Mouse (Mus musculus) R1 (cell line): ENCODE data around the gene Dmpk.
A peak's percentile ranks its signal among the peaks of the same experiment; 100 is the strongest.

Experiments
- DNase-seq: peaks from one replicate; pipeline ENCODE4 v3.0.0-alpha.2; 2018; ENCODE audit warnings: low read depth, low spot score

The Dmpk gene

GRCm38 (mm10) chr7:19075723-19076585 lies 7.7 kb upstream of the Dmpk start, which contains the start of gene Dmwd:
Gene Dmwd (plus strand): TSS chr7:19076227.
- peak; percentile 99 for DNase-seq

- DNase-seq, result peak; percentile 52
Measured at GRCm38 (mm10) chr7:19076586-19076991, 7.1 kb upstream of the Dmpk start.

- no peak for DNase-seq
Measured at GRCm38 (mm10) chr7:19077761-19078160, 5.9 kb upstream of the Dmpk start.

- DNase-seq, result no peak
Measured at GRCm38 (mm10) chr7:19078732-19079131, 4.9 kb upstream of the Dmpk start.

- DNase-seq, result no peak
Measured at GRCm38 (mm10) chr7:19080451-19080950, 3.1 kb upstream of the Dmpk start.

GRCm38 (mm10) chr7:19082171-19082570 lies 1.5 kb upstream of the Dmpk start:
- no peak for DNase-seq

GRCm38 (mm10) chr7:19083096-19083495 lies 553 bp upstream of the Dmpk start:
- no peak for DNase-seq

GRCm38 (mm10) chr7:19084277-19084771 lies 675 bp downstream of the Dmpk start:
- DNase-seq, result no peak

GRCm38 (mm10) chr7:19084921-19085473 lies 1.3 kb downstream of the Dmpk start:
- DNase-seq, result no peak

- DNase-seq, result no peak
Measured at GRCm38 (mm10) chr7:19085495-19085894, 1.8 kb downstream of the Dmpk start.

GRCm38 (mm10) chr7:19086042-19086441 lies 2.4 kb downstream of the Dmpk start:
- DNase-seq, result peak; percentile 72

- DNase-seq, result no peak
Measured at GRCm38 (mm10) chr7:19086760-19087159, 3.1 kb downstream of the Dmpk start.

GRCm38 (mm10) chr7:19088813-19089212 lies 5.2 kb downstream of the Dmpk start:
- DNase-seq, result peak; percentile 69

GRCm38 (mm10) chr7:19091913-19092312 lies 8.3 kb downstream of the Dmpk start:
- DNase-seq, result no peak

- peak; percentile 85 for DNase-seq
Measured at GRCm38 (mm10) chr7:19092381-19093173, 8.9 kb downstream of the Dmpk start.

GRCm38 (mm10) chr7:19093174-19093521 lies 9.5 kb downstream of the Dmpk start:
- DNase-seq, result peak; percentile 82

- DNase-seq, result peak; percentile 99
Measured at GRCm38 (mm10) chr7:19093537-19094385, 10.1 kb downstream of the Dmpk start.

GRCm38 (mm10) chr7:19094471-19094825 lies 10.8 kb downstream of the Dmpk start, which contains the start of gene Six5:
Gene Six5 (plus strand): TSS chr7:19094594.
- DNase-seq, result no peak

GRCm38 (mm10) chr7:19094826-19095750 lies 11.4 kb downstream of the Dmpk start:
- DNase-seq, result peak; percentile 41

GRCm38 (mm10) chr7:19095751-19096110 lies 12.1 kb downstream of the Dmpk start:
- peak; percentile 79 for DNase-seq
